Mouse (Mus musculus): ENCODE data around the gene Vps33b. TPM values are rescaled to one million over a fixed set of nuclear protein-coding genes. Genes with fewer than 3 reads are reported as not detected.
A peak's percentile ranks its signal among the peaks of the same experiment; 100 is the strongest.

The Vps33b gene
- total RNA-seq, 2 experiments from 2014 or later: 2.9 to 3.7 TPM

DNA sequence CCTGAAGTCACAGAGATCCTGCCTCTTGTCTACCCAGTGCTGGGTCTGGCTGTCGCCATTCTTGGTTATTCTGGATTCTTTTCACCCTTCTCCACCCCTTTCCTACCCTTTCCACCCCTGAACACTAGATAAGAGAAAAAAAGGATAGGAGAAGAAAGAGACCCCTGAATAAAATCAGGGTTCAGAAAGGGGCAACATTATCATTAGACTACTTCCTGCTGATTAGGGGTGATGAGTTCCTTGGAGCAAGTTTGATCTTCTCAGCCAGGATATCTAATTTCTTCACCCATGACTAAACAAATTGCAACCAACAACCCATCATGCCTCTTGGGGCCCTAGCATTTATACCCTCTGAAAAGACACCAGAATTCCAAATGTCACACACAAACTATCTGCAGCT, 1.7 kb upstream of the Vps33b start:
- no peak for DNase-seq

DNA sequence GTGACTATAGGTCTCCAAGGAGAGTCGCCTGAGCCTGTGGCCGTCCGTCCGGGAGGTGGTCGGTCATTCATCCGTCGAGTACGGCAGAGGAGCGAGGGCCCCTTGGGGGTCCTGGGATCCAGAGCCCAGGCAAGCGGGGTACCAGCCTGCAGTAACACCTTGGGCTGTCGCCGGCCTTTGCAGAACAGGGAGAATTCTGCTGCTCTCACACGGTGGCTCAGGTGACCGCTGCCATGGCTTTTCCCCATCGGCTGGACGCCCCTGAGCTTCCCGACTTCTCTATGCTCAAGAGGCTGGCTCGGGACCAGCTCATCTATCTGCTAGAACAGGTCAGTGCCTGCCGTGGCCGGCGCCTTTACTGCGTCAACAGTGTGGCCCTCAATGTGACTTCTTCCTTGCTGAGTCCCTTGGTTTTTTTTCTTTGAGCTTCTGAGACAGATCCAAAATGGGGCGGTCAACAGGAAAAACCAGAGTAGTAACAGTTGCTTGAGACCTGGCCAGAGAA, 354 bp downstream of the Vps33b start:
- no peak for DNase-seq

GRCm38 (mm10) chr7:80273456-80273855, 4.0 kb downstream of the Vps33b start:
- DNase-seq: no peak

DNA sequence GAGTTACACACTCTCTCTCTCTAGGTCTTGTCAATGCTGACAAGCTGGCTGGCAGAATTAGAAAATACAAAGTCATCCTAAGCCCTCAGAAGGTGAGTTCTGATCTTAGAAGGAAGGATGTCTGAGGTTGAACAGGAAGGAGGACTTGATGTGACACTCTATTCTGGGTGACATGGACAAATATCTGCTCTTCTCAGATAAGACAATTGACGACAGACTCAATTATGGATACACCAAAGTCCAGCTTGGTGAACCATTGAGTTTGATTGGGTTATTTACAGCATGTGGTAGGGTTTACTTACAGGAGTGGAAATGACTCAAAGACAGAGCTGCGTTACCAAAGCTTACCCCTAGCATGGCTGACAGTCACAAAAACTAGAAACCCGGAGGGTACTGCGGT, 6.9 kb downstream of the Vps33b start:
- no peak for DNase-seq

DNA sequence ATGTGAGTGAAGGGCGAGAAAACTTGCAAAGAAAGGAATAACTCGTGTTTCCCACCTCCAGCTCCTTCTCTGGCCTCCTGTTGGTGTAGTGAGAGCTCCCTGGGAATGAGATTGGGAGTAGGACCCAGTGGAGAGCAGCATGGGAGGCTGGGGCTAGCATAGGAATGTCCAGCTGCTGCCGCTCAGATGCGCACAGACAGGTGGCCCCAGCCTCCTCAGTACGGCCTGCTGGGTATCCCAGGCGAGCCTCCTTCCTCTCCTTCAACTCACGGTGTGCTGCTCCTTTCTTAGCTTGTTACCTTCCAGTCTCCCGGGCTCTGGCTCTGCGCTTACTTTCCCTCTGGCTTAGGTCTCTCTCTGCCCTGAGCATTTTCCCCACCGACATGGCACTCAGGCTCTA, 10.6 kb downstream of the Vps33b start:
- DNase-seq: no peak

DNA sequence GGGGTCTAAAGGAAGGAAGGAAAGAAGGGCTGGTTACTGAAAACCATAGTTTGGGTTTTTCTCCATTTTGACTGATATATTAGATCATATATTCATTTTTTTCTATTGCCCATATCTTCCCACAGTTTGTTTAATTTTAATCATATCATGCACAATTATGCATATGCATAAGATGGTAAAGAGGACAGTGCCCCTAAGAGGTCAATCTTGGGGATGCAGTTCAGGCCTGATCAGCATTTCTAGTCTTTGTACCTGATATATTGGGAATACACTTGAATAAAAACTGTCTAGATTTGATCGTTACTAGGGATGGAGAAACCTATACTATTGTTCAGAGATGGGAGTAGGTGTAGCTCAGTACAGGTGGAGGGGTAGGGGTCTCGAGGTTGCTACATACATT, 11.5 kb downstream of the Vps33b start:
- no peak for DNase-seq

DNA sequence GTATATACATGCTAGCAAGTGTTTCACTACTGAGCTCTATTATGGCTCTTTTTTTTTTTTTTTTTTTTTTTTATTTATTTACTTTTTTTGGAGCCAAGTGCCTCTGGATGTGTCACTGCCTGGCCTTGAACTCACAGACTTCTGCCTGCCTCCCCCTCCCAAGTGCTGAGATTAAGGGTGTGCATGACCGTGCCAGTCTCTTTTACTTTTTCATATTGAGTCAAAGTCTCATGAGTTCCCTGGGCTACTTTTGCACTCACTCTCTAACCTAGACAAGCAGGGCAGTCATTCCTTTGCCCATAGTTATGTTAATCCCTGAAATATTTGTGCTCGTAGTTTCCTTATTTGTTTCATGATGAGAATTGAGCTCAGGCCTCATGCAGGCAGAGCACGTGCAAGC, 12.2 kb downstream of the Vps33b start:
- no peak for DNase-seq

- no peak for DNase-seq
Observed at GRCm38 (mm10) chr7:80283226-80283918, 13.9 kb downstream of the Vps33b start.

DNA sequence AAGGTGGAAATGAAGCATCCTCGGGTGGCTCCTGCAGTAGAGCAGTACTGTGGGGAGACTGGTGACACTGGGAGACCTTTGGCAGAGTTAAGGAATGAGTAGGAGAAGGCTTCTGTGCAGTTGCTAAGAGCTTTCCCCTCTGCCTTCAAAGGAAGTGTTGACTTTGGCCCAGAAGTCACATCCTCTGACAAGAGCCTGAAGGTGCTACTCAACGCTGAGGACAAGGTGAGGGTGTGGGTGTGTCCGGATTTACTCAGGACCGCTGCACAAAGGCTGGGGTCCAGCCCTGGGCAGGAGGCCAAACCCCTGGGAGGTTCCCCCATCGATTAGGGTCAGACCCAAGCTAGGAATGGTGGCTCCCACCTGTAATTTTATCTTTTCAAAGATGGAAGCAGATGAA, 14.9 kb downstream of the Vps33b start:
- no peak for DNase-seq

- DNase-seq: no peak
Observed at GRCm38 (mm10) chr7:80285725-80286124, 16.3 kb downstream of the Vps33b start.

GRCm38 (mm10) chr7:80287736-80288135, 18.3 kb downstream of the Vps33b start:
- no peak for DNase-seq

DNA sequence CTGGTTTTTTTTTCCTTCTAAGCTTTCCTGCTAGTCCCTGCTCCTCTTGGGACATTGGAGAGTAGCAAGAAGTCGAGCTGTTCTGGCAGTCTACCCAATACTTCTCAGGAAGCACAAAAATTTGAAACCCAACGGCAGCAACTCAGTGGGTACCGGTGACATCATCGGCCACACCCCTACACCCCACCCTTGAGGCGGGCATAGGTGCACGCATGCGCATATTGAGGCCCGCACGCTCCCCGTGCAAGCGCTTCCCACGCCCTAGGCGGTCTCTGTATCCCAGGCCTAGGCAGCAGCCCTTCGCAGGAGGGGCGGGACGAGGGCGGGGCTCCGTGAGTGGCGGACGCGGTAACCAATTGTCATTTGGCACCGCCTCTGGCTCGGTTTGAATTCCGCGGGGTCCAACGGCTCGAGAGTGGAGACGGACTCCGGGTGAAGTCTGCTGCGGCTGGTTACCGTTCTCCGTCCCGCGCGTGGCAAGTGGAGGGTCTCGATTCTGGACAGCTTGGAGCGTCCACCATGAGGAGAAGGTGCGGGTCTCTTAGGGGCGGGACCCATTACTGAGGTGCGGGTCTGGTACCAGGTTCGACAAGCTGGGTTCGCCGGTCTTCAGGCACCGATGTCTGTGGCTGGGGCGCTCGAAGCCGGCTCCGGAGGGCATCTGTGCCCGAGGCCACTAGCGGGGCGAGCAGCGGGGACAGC, 24.8 kb downstream of the Vps33b start, which contains the start of gene Prc1:
TSS of gene Prc1 (plus strand) at position 389 of the 702 bp plus-strand sequence.
- peak; percentile 99 for DNase-seq

GRCm38 (mm10) chr7:80294764-80295648, 25.6 kb downstream of the Vps33b start:
- DNase-seq: no peak

DNA sequence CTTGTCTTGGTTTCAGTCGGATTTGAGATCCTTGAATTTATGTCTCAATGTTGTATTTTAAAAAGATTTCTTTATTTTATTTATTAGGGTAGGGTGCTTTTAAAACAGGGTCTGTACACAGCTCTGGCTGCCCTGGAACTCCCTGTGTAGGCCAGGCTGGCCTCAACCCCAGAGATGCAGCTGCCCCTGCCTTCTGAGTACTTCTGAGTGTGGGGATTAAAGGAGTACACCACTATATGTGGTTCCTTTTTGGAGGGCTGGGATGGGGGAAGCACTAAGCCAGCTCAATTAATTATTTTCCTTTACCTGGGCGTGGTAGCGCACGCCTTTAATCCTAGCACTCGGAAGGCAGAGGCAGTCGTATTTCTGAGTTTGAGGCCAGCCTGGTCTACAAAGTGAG, 27.0 kb downstream of the Vps33b start:
- no peak for DNase-seq

- DNase-seq: no peak
Observed at GRCm38 (mm10) chr7:80297041-80297440, 27.6 kb downstream of the Vps33b start.

DNA sequence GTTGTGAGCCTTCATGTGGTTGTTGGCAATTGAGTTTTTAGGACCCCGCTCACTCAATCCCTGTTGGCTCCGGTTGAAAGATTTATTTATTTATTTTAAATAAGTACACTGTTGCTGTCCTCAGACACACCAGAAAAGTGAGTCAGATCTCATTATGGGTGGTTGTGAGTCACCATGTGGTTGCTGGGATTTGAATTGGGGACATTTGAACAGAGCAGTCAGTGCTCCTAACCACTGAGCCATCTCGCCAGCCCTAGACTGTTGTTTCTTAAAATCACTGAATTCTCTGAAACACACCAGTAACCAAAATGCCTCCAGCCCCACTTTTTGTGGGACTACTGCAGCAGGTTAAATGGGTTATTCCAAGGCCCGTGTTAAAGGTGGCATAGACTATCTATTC, 29.3 kb downstream of the Vps33b start:
- DNase-seq: no peak

- DNase-seq: no peak
Observed at GRCm38 (mm10) chr7:80299568-80299967, 30.1 kb downstream of the Vps33b start.

DNA sequence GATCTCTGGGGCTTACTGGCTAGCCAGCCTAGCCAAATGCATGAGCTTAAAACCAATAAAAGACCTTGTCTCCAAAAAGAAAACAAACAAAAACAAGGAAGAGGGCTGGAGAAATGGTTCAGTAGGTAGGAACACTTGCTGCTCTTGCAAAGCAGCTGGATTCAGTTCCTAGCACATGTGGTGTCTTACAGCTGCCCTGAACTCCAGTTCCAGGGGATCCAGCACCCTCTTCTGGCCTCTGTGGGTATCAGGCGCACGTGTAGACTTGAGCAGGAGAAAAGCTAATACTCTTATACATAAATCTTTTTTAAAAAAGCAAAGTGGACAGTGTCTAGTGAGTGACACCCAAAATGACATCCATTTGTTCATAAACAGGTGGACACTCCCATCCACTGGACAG, 32.1 kb downstream of the Vps33b start:
- no peak for DNase-seq

GRCm38 (mm10) chr7:80307766-80308165, 38.3 kb downstream of the Vps33b start:
- DNase-seq: no peak

DNA sequence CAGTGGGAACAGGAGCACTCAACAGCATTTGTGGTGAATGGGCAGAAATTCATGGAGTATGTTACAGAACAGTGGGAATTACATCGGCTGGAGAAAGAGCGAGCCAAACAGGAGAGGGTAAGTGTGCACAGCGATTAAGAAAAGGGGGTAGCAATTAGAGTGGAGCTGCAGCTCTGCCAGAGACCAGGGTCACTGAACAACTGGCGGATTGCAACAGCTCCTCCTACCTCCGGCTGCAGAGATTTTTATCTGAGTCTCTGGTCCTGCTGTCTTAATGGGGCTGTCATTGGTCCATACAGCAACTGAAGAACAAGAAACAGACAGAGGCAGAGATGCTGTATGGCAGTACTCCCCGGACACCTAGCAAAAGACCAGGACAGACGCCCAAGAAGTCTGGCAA, 41.3 kb downstream of the Vps33b start:
- no peak for DNase-seq

DNA sequence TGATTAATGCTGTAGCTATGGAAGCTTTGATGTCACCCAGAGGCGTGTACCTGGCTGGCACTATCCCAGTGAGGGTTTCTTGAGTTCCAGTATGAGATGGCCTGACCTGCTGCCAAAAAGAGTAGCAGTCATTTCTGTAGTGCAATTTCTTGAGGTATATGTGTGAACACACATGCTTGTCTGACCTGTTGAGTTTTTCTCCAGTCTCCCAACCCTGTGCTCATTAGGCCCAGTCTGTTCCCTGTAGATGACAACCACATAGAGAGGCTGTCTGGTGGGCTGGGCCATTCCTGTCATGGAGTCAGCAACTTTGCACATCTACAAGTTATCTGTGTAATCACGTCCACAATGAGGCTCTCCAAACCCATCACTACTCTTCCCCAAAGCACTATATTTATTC, 46.3 kb downstream of the Vps33b start:
- no peak for DNase-seq

DNA sequence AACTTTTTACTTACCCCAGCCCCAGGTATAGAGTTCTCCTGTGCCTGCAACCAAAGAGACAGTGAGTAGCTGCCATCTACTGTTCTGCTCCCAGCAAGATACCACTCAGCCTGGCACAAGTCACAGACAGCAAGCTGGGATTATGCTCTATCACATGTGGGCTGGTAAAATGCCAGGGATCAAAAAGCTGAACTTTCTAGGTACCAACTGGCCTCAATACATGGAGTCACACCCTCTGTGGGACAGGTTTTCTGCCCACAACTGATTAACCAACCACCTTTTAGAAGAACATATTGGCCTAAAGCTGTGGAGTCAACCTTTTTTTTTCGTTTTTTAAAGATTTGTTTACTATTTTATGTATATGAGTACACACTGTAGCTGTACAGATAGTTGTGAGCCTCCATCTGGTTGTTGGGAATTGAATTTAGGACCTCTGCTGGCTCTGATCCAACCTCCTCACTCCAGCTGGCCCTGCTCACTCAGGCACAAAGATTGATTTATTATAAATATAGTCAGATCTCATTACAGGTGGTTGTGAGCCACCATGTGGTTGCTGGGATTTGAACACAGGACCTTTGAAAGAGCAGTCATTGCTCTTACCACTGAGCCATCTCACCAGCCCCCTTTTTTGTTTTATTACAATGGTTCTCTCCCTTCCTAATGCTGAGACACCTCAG, 48.1 kb downstream of the Vps33b start:
- no peak for DNase-seq

Data from gastrocnemius, postnatal 25 days (tissue).